Mouse (Mus musculus) lung, postnatal 4 days (tissue): ENCODE measurements around the gene Pik3c2a.

Experiments
- DNase-seq, 2 experiments: peaks; one replicate each; pipeline ENCODE4 v3.0.0; 2021

The Pik3c2a gene

GRCm38 (mm10) chr7:116443004-116443696 lies at the start of gene Pik3c2a:
TSS of gene Pik3c2a (minus strand) at chr7:116443449.
- DNase-seq = peak; percentile 97 to 98

GRCm38 (mm10) chr7:116491113-116491512 lies 47.9 kb upstream of the Pik3c2a start:
- DNase-seq = no peak

- DNase-seq = no peak
These were observed 41.9 kb upstream of the Pik3c2a start for GRCm38 (mm10) chr7:116485062-116485601.

GRCm38 (mm10) chr7:116484213-116484612 lies 41.0 kb upstream of the Pik3c2a start:
- DNase-seq = peak; percentile 23 to 43

GRCm38 (mm10) chr7:116483782-116484181 lies 40.5 kb upstream of the Pik3c2a start:
- DNase-seq = peak; percentile 28 to 32

GRCm38 (mm10) chr7:116483106-116483505 lies 39.9 kb upstream of the Pik3c2a start:
- DNase-seq = no peak

- no peak for DNase-seq
These were observed 33.0 kb upstream of the Pik3c2a start for GRCm38 (mm10) chr7:116476264-116476663.

GRCm38 (mm10) chr7:116475836-116476235 lies 32.6 kb upstream of the Pik3c2a start:
- no peak for DNase-seq

GRCm38 (mm10) chr7:116462114-116462513 lies 18.9 kb upstream of the Pik3c2a start:
- peak; percentile 32 to 47 for DNase-seq

GRCm38 (mm10) chr7:116458985-116459441 lies 15.8 kb upstream of the Pik3c2a start:
- DNase-seq = peak in 1 of 2 experiments; percentile 38

GRCm38 (mm10) chr7:116457391-116457790 lies 14.1 kb upstream of the Pik3c2a start:
- DNase-seq = peak; percentile 45 to 75

GRCm38 (mm10) chr7:116456964-116457363 lies 13.7 kb upstream of the Pik3c2a start:
- no peak for DNase-seq

- DNase-seq = peak in 1 of 2 experiments; percentile 24
These were observed 3.4 kb upstream of the Pik3c2a start for GRCm38 (mm10) chr7:116446645-116447044.

GRCm38 (mm10) chr7:116444326-116444809 lies 1.1 kb upstream of the Pik3c2a start:
- peak; percentile 52 to 57 for DNase-seq

- no peak for DNase-seq
These were observed 562 bp upstream of the Pik3c2a start for GRCm38 (mm10) chr7:116443697-116444325.

GRCm38 (mm10) chr7:116442226-116442625 lies 1.0 kb downstream of the Pik3c2a start:
- no peak for DNase-seq

- DNase-seq = no peak
These were observed 1.9 kb downstream of the Pik3c2a start for GRCm38 (mm10) chr7:116441346-116441745.

GRCm38 (mm10) chr7:116431661-116432060 lies 11.6 kb downstream of the Pik3c2a start:
- no peak for DNase-seq

GRCm38 (mm10) chr7:116430926-116431325 lies 12.3 kb downstream of the Pik3c2a start:
- DNase-seq = no peak

- DNase-seq = no peak
These were observed 16.0 kb downstream of the Pik3c2a start for GRCm38 (mm10) chr7:116427206-116427605.

- no peak for DNase-seq
These were observed 17.5 kb downstream of the Pik3c2a start for GRCm38 (mm10) chr7:116425771-116426170.

- DNase-seq = no peak
These were observed 22.2 kb downstream of the Pik3c2a start for GRCm38 (mm10) chr7:116421081-116421480.

GRCm38 (mm10) chr7:116409438-116409837 lies 33.8 kb downstream of the Pik3c2a start:
- no peak for DNase-seq

- no peak for DNase-seq
These were observed 50.9 kb downstream of the Pik3c2a start for GRCm38 (mm10) chr7:116392329-116392728.
